Mouse (Mus musculus): ENCODE measurements around the gene Gnai3.

The Gnai3 gene

GRCm38 (mm10) chr3:108145534-108146445 lies at the start of gene Gnai3:
Gnai3 (minus strand) TSS chr3:108146146.
- in situ Hi-C loops (cut with MboI; ENCODE audit: unreplicated experiment in 2 of 2) = loop anchor here (5.0 to 25.0 kb wide), 7 partner anchors 78 to 458 kb away; partner anchors contain the start of genes Ahcyl1 (in 2 of the 2) and Gstm7 (in 1 of the 2)

GRCm38 (mm10) chr3:108195287-108195686 lies 49.3 kb upstream of the Gnai3 start:
- in situ Hi-C loops (cut with MboI; ENCODE audit: unreplicated experiment in 2 of 2) = no loop called here

DNA sequence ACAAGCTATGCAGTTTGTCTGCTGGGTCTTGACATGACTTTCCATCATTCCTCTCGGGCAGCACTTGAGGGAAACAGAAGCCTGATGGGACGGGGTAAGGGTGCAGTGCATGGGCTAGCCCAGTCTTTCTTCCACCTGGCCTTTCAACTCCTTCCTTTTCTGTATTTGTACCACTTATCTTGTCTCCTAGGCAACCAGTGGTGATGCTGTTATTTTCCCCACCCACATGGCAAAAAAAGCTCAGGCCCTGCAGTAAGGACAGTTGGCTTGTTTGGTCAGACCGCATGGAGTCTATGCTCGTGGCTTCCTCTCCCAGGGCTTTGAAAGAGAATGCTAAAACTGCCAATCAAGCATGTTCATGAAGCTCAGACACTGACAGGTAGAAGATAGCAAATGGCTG lies 47.7 kb upstream of the Gnai3 start:
- in situ Hi-C loops (cut with MboI; ENCODE audit: unreplicated experiment in 2 of 2) = no loop called here

GRCm38 (mm10) chr3:108189897-108190296 lies 44.0 kb upstream of the Gnai3 start:
- in situ Hi-C loops (cut with MboI; ENCODE audit: unreplicated experiment in 2 of 2) = no loop called here

DNA sequence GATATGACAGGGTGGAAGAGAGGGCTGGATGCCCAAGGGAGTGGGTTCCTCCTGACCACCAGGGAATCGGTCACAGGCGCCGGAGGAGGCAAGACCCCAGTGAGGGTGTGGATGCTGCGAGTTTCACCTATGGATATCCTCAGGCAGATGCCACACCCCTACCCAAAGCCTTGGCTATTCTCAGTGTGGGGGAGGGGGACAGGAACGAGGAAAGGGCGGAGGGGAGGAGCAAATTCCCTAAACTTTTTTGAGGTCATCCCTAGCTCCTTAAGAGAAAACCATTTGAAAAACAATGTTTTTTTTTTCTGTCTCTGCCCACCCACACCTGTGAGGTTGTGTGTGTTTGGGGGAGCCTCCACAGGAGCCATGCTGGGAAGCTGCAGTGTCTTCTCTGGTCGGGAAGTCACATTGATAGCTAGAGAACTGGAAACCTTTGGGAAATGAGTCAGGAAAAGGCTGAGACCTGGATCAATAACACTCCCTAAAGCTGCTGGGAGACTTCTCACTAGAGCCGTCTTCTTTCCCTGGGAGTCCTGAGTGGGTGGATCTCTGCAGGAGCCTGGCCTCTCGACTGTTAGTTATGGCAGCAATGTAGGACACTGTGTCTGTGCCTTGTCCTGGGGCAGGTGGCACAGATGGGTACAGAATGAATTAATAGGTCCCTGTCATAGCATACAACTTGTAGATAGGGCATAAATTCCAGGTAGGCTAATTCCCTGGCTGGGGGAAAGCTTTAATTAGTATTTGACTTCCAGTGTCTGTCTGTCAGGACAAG lies 43.0 kb upstream of the Gnai3 start:
- in situ Hi-C loops (cut with MboI; ENCODE audit: unreplicated experiment in 2 of 2) = no loop called here

DNA sequence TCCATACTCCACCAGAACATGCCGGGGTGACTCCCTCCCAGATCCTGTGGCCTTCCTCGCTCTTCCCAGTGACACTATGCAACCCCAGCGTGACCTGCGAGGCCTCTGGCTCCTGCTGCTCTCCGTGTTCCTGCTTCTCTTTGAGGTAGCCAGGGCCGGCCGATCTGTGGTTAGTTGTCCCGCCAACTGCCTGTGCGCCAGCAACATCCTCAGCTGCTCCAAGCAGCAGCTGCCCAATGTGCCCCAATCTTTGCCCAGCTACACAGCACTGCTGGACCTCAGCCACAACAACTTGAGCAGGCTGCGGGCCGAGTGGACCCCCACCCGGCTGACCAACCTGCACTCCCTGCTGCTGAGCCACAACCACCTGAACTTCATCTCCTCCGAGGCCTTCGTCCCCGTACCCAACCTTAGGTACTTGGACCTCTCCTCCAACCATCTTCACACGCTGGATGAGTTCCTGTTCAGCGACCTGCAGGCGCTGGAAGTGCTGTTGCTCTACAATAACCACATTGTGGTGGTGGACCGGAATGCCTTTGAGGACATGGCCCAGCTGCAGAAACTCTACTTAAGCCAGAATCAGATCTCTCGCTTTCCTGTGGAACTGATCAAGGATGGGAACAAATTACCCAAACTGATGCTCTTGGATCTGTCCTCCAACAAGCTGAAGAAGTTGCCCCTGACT lies 41.3 kb upstream of the Gnai3 start:
- in situ Hi-C loops (cut with MboI; ENCODE audit: unreplicated experiment in 2 of 2) = no loop called here

DNA sequence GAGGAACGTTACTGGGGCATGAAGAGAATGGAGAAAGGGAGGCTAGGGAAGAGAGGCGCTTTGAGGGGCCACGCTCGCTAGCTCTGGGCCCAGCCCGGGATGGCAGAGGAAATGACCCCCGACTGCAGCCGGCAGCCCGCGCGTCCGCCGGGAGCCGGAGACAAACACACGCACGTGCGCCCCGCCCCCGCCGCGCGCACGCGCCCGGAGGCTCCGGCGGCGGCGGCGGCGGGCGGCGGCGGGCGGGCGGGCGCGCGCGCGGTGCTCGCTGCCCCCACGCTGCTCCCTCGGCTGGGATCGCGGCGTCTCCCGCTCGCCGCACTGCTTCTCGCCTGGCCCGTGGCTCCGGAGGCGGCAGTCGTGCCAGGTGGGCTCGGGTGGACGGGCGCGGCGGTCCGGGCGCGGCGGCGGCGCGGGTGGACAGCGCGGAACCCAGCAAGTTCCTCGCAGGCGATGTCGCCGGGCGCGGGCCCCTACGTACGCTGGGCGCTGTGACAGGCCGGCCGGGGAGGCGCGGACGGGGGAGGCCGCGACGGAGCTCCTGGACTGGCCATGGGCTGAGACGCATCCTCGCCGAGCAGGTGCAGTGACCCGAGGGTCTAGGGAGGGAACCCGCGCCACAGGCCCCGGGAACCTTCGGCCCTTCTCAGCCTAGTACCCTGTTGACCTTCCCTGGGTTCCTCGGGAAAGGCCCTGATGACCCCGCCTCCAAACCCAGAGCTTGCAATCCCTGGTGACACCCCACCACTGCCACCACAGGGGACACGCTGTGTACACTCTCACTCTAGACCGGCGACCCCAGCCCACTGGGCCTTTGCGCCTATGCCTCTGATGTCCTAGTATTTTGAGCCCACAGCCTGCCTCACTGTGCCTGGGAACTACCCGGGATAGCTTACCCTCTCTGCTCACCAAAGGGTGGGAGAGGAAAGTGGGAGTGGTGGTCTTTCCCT lies 40.4 kb upstream of the Gnai3 start, which contains the start of gene Amigo1:
Gene Amigo1, plus strand, starts transcription at position 238 of the 950 bp plus-strand sequence.
- in situ Hi-C loops (cut with MboI; ENCODE audit: unreplicated experiment in 2 of 2) = no loop called here

DNA sequence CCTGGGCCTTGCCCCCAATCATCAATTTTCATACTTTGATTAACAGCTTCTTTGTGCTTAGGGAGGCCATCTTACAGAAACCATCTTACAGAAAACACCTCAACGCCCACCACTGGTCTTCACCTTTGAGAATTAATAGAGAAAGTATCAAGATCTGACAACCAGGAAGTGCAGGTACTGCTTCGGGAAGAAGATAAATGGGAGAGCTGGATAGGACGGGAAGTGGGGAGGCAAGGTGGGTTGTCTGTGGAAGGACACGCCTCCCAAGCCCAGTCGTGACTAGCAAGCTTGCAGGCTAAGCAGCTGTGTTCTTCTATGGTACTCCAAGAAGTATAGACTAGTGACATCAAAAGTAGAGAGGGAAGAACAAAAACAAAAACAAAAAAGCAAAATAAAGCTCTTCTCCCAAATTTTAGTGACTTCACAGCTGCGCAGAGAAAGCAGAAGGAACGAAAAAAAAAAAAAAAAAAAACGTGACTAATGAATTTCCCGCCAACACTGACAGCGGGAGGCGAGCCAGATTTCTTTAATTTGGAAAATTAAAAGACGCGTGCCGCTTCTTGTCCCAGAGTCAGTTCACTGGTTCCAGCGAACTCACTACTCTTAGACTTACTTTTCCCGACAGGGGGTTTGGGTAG lies 39.6 kb upstream of the Gnai3 start:
- in situ Hi-C loops (cut with MboI; ENCODE audit: unreplicated experiment in 2 of 2) = no loop called here

GRCm38 (mm10) chr3:108184742-108185141 lies 38.8 kb upstream of the Gnai3 start:
- in situ Hi-C loops (cut with MboI; ENCODE audit: unreplicated experiment in 2 of 2) = no loop called here

GRCm38 (mm10) chr3:108180514-108180913 lies 34.6 kb upstream of the Gnai3 start:
- in situ Hi-C loops (cut with MboI; ENCODE audit: unreplicated experiment in 2 of 2) = no loop called here

DNA sequence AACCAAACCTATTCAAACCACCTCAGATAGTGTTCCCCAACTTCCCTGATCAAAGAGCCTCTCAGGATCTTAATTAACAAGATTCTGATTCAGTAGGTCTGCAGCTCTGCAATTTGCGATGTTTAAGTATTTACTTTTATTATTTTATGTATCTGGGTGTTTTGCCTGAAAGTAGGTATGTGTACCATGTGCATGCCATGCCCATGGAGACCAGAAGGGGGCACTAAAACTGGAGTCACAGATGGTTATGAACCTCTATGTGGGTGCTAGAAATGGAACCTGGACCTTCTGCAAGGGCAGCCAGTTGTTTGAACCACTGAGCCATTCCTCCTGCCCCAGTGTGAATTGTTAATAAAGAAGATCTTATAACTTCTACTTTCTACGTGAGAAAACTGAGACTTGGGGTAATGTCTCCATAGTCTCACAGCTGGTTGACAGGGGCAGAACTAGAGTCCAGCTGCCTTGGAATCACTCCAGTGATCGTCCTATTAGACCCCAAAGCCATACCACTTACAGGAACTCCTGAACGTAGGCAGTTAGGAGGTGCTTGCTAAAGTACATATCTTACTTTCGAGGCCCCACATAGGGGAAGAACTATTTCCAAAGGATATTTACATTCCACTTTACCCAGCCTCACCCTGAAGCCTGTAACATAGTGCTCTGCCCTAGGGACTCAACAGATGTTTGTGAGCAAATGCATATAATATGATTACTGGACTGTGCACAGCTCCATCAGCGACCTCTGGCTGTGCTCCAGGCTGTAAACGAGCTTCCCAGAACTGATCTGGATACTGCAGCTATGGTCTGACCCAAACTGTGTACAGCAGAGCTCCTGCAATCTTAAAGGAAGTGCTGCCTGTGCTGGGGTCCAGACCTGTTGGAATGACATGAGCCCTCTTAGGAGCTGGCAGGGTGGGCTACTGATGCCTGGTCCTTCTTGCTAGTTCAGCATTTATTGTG lies 33.1 kb upstream of the Gnai3 start:
- in situ Hi-C loops (cut with MboI; ENCODE audit: unreplicated experiment in 2 of 2) = no loop called here

DNA sequence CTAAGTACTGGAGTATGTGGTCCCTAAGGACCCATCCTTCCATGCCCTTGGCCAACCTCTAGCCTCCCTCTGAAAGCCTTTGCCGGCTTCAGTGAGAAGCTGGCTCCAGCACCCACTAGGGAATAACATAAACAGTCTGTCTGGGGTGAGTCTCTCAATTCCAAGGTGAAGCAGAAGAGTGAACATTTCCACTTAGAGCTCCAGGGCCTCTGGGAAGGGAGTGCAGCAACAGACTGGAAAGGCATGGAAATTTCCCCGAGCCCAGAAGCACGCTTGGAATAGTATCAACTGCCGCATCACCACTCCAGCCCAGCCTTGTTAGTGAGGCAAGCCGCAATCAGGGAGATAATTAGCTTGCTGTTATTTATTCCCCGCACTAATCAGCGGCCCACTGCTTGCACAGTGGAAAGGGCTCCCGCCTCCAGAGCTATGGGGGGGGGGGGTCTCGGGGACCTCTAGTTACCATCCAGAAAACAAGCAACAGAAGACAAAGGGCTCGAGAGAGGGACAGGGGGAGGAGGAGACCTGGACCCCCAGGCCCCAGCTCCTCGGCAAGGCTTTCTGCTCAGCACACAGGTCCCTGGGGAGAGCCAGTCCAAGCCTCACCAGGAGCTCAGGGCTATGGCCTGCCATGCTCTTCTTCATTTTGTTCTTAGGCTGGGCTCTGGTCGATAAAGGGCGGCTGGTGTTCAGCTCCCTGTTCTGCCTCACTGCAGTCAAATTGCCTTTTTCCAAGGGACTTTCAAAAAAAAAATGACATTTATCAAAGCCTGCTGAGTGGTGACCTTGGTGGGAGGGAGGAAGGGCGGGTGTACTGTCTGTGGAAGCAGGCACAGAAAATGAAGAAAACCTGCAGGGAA lies 29.0 kb upstream of the Gnai3 start:
- in situ Hi-C loops (cut with MboI; ENCODE audit: unreplicated experiment in 2 of 2) = loop anchor here (25.0 kb wide), 2 partner anchors 387 to 1138 kb away; partner anchors contain the start of genes Kcna3 (in 1 of the 2), Taf13 (in 1 of the 2) and Tmem167b (in 1 of the 2)

GRCm38 (mm10) chr3:108169199-108169598 lies 23.3 kb upstream of the Gnai3 start:
- in situ Hi-C loops (cut with MboI; ENCODE audit: unreplicated experiment in 2 of 2) = loop anchor here (5.0 to 25.0 kb wide), 5 partner anchors 33 to 1132 kb away; partner anchors contain the start of genes Cyb561d1 (in 2 of the 2), Psma5 (in 2 of the 2), Kcna3 (in 1 of the 2) and Taf13 (in 1 of the 2)

DNA sequence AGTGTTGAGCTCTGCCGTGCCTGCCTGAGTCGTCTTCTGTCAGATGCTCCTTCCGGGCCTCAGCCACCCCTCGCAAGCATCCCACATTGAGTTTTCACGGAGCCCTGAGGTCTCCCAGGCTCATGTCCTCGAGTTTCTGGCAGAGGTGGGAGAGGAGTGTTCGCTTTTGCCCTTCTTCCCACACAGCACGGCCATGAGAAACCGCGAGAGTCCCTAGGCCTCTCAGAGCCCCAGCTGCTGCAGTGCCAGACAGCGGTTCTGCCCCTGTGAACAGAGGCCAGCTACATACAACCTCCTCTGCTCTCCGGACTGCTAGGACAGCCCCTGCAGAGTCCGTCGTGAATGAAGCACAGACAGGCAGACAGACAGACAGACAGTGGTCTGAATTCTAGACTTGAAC lies 21.6 kb upstream of the Gnai3 start:
- in situ Hi-C loops (cut with MboI; ENCODE audit: unreplicated experiment in 2 of 2) = loop anchor here (5.0 to 25.0 kb wide), 5 partner anchors 35 to 1130 kb away; partner anchors contain the start of genes Cyb561d1 (in 2 of the 2), Psma5 (in 2 of the 2), Kcna3 (in 1 of the 2) and Taf13 (in 1 of the 2)

GRCm38 (mm10) chr3:108166486-108167211 lies 20.7 kb upstream of the Gnai3 start:
- in situ Hi-C loops (cut with MboI; ENCODE audit: unreplicated experiment in 2 of 2) = loop anchor here (5.0 to 25.0 kb wide), 5 partner anchors 36 to 1129 kb away; partner anchors contain the start of genes Cyb561d1 (in 2 of the 2), Psma5 (in 2 of the 2), Kcna3 (in 1 of the 2) and Taf13 (in 1 of the 2)
